Mouse (Mus musculus): ENCODE measurements around the gene Nlrx1. TPM values are rescaled to one million over a fixed set of nuclear protein-coding genes. Genes with fewer than 3 reads are reported as not detected.

The Nlrx1 gene
- polyA plus RNA-seq, 1 experiment from 2014 or later: 4.6 TPM

DNA sequence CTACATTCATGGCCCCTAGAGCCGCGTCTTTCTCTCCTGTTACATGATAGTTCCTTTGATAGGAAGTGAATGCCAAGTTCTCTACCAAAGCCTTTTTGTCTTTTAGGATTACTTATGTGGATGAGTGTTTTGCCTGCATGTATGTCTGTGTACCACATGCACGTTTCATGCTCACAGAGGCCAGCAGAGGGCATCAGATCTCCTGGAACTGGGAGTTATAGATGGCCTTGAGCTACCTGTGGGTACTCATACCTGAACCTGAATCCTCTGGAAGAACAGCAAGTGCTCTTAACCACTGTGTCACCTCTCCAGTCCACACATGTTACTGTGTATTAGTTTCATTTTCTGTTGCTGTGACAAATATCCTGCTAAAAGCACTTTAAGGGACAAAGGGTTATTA lies 24.1 kb upstream of the Nlrx1 start:
- Histone ChIP-seq H3K4me1 (replicated peaks; ENCODE audit: control insufficient read depth, insufficient read depth, low read length) (0 out of 2 replicates have a peak, but pooled peaks cover 7% of the 10 kb centered on the region), H3K9me3 (ENCODE audit: control insufficient read depth) (no peaks in the 10 kb centered on the region), H3K27me3 (replicated peaks; ENCODE audit: control insufficient read depth, insufficient read depth, low read length) (peaks cover 7% of the 10 kb centered on the region; the same call in 1 of the 2 replicates), H3K36me3 (ENCODE audit: control insufficient read depth, insufficient read depth) (peaks cover 69% of the 10 kb centered on the region), H3K27ac (ENCODE audit: low read depth, low read length) (no peak overlapping the region), H3K9ac (ENCODE audit: low read depth, low read length) (no peak overlapping the region), H3K4me2 (replicated peaks; ENCODE audit: low read depth) (no peak overlapping the region), H3K4me3 (ENCODE audit: low read depth, low read length) (no peak overlapping the region)
- ATAC-seq: no peak
- WGBS: 67% methylated on average over 3 of the region's 3 CpGs
- TF ChIP-seq CTCF (IDR thresholded peaks at IDR 0.05; ENCODE audit: low read depth): peak; percentile 83

GRCm38 (mm10) chr9:44288959-44289291 lies 20.5 kb upstream of the Nlrx1 start:
- TF ChIP-seq CTCF (IDR thresholded peaks at IDR 0.05; ENCODE audit: low read depth): no peak
- H3K27ac ChIP-seq (ENCODE audit: low read depth, low read length): no peak overlapping the region
- H3K27me3 ChIP-seq (replicated peaks; ENCODE audit: control insufficient read depth, insufficient read depth, low read length): peaks cover 8% of the 10 kb centered on the region; the same call in 1 of the 2 replicates
- WGBS: 17% methylated on average over 11 of the region's 11 CpGs
- no peak for ATAC-seq
- H3K4me1 ChIP-seq (replicated peaks; ENCODE audit: control insufficient read depth, insufficient read depth, low read length): 0 out of 2 replicates have a peak, but pooled peaks cover 7% of the 10 kb centered on the region
- peak overlapping the region; percentile 80 for H3K4me2 ChIP-seq (replicated peaks; ENCODE audit: low read depth)
- H3K36me3 ChIP-seq (ENCODE audit: control insufficient read depth, insufficient read depth): peaks cover 37% of the 10 kb centered on the region
- no peak overlapping the region for H3K9ac ChIP-seq (ENCODE audit: low read depth, low read length)
- H3K4me3 ChIP-seq (ENCODE audit: low read depth, low read length): peak overlapping the region; percentile 53; the same call in 1 of the 2 replicates
- no peaks in the 10 kb centered on the region for H3K9me3 ChIP-seq (ENCODE audit: control insufficient read depth)

- Histone ChIP-seq H3K27me3 (replicated peaks; ENCODE audit: control insufficient read depth, insufficient read depth, low read length) (peaks cover 8% of the 10 kb centered on the region; the same call in 1 of the 2 replicates), H3K4me3 (ENCODE audit: low read depth, low read length) (peak within 1 kb of the TSS; percentile 53), H3K36me3 (ENCODE audit: control insufficient read depth, insufficient read depth) (peaks cover 31% of the 10 kb centered on the region), H3K4me1 (replicated peaks; ENCODE audit: control insufficient read depth, insufficient read depth, low read length) (0 out of 2 replicates have a peak, but pooled peaks cover 7% of the 10 kb centered on the region), H3K9me3 (ENCODE audit: control insufficient read depth) (no peaks in the 10 kb centered on the region), H3K4me2 (replicated peaks; ENCODE audit: low read depth) (peak within 1 kb of the TSS; percentile 80), H3K27ac (ENCODE audit: low read depth, low read length) (no peak within 1 kb of the TSS), H3K9ac (ENCODE audit: low read depth, low read length) (peak within 1 kb of the TSS; percentile 54)
- ATAC-seq: peak; percentile 24; the same call in 1 of the 2 replicates
- no peak for TF ChIP-seq CTCF (IDR thresholded peaks at IDR 0.05; ENCODE audit: low read depth)
- WGBS: under 1% methylated on average over 38 of the region's 38 CpGs
These were observed 19.9 kb upstream of the Nlrx1 start, which contains the start of gene Abcg4 for GRCm38 (mm10) chr9:44288076-44288958. TSS of gene Abcg4 (minus strand) at chr9:44288615.

DNA sequence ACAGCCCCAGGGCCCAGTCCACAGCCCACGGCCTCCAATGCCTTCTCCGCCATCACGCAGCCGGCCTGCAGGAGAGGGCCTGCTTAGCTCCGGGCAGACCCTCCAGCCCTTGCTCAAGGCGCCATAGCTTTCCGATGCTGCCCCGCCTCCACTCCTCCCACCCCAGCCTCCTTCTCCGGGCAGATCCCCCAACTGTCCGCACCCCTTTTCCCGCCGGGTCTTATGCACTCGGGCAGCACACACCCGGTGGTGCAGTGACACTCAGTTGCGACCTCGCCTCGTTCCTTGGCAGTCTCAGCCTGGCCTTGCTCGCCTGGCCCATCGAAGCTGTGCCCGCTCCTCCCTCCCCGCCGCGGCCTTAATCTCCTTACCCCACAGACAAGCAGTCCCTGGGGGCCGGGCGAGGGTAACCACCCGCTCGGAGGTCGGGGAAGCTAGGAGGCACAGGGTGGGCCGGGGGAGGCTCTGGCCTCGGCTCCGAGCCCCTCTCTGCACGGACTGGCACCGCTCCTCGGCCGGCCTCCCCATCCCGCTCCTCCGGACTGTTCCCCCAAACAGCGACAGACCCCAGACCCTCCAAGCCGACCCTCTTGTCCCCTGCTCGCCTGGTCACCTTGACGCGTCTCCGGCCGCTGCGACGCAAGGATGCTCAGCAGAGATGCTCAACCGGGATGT lies 19.1 kb upstream of the Nlrx1 start:
- peaks cover 27% of the 10 kb centered on the region; the same call in 1 of the 2 replicates for H3K36me3 ChIP-seq (ENCODE audit: control insufficient read depth, insufficient read depth)
- WGBS: 4% methylated on average over 46 of the region's 47 CpGs
- no peak overlapping the region for H3K27ac ChIP-seq (ENCODE audit: low read depth, low read length)
- peaks cover 8% of the 10 kb centered on the region; the same call in 1 of the 2 replicates for H3K27me3 ChIP-seq (replicated peaks; ENCODE audit: control insufficient read depth, insufficient read depth, low read length)
- ATAC-seq: peak; percentile 9; the same call in 1 of the 2 replicates
- 0 out of 2 replicates have a peak, but pooled peaks cover 7% of the 10 kb centered on the region for H3K4me1 ChIP-seq (replicated peaks; ENCODE audit: control insufficient read depth, insufficient read depth, low read length)
- H3K4me2 ChIP-seq (replicated peaks; ENCODE audit: low read depth): peak overlapping the region; percentile 80
- no peaks in the 10 kb centered on the region for H3K9me3 ChIP-seq (ENCODE audit: control insufficient read depth)
- no peak for TF ChIP-seq CTCF (IDR thresholded peaks at IDR 0.05; ENCODE audit: low read depth)
- peak overlapping the region; percentile 53 for H3K4me3 ChIP-seq (ENCODE audit: low read depth, low read length)
- H3K9ac ChIP-seq (ENCODE audit: low read depth, low read length): peak overlapping the region; percentile 54

DNA sequence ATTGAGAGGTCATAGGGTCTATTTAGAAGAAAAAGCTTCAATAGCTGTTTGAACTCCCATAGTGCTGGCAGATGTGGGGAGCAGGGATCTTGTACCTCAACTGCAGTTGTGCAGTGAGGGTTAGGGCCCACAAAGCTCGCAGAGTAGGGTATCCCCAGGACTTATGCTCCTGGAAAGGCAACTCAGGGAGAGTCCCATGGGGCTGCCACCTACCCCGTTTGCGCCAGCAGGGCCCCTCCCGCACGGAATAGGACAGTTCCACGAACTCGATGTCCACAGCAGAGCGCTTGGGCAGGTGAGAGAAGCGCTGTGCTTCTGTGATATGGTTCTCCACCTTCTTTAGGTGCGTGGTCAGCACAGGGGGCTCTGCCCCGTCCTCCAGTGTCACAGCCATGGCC lies 18.6 kb upstream of the Nlrx1 start:
- peak overlapping the region; percentile 54 for H3K9ac ChIP-seq (ENCODE audit: low read depth, low read length)
- peaks cover 8% of the 10 kb centered on the region; the same call in 1 of the 2 replicates for H3K27me3 ChIP-seq (replicated peaks; ENCODE audit: control insufficient read depth, insufficient read depth, low read length)
- no peak for TF ChIP-seq CTCF (IDR thresholded peaks at IDR 0.05; ENCODE audit: low read depth)
- H3K4me3 ChIP-seq (ENCODE audit: low read depth, low read length): peak overlapping the region; percentile 53
- no peak overlapping the region for H3K27ac ChIP-seq (ENCODE audit: low read depth, low read length)
- ATAC-seq: no peak; the same call in 1 of the 2 replicates
- peak overlapping the region; percentile 80 for H3K4me2 ChIP-seq (replicated peaks; ENCODE audit: low read depth)
- no peaks in the 10 kb centered on the region for H3K9me3 ChIP-seq (ENCODE audit: control insufficient read depth)
- 21% methylated on average over 11 of the region's 11 CpGs for WGBS
- H3K4me1 ChIP-seq (replicated peaks; ENCODE audit: control insufficient read depth, insufficient read depth, low read length): 0 out of 2 replicates have a peak, but pooled peaks cover 7% of the 10 kb centered on the region
- peaks cover 23% of the 10 kb centered on the region; the same call in 1 of the 2 replicates for H3K36me3 ChIP-seq (ENCODE audit: control insufficient read depth, insufficient read depth)
